Mouse (Mus musculus) megakaryocyte, adult 5-6 weeks (primary cell): Measurements from ENCODE around the gene Sstr5. TPM values are rescaled to one million over a fixed set of nuclear protein-coding genes. Genes with fewer than 3 reads are reported as not detected.
A peak's percentile ranks its signal among the peaks of the same experiment; 100 is the strongest.

Experiments used
- ATAC-seq: 2 replicates; pipeline ENCODE4 v1.8.0; 2016; ENCODE audit warnings: mild to moderate bottlenecking, inconsistent platforms; ENCODE audit not compliant: poor library complexity, severe bottlenecking
- total RNA-seq, 2 experiments: library from RNA; stranded (forward) in 1 of 2; stranded (reverse) in 1 of 2; fragments of 153-499, 151-499 nt in 1 of 2; fragments of 221-1000, 200-1000 nt in 1 of 2; gene quantifications; 2 replicates each; pipeline versions ENCODE4 v1.2.3 to v1.2.4; 2015 to 2017

Sstr5 gene
- total RNA-seq, 2 experiments from 2014 or later, result not detected

DNA sequence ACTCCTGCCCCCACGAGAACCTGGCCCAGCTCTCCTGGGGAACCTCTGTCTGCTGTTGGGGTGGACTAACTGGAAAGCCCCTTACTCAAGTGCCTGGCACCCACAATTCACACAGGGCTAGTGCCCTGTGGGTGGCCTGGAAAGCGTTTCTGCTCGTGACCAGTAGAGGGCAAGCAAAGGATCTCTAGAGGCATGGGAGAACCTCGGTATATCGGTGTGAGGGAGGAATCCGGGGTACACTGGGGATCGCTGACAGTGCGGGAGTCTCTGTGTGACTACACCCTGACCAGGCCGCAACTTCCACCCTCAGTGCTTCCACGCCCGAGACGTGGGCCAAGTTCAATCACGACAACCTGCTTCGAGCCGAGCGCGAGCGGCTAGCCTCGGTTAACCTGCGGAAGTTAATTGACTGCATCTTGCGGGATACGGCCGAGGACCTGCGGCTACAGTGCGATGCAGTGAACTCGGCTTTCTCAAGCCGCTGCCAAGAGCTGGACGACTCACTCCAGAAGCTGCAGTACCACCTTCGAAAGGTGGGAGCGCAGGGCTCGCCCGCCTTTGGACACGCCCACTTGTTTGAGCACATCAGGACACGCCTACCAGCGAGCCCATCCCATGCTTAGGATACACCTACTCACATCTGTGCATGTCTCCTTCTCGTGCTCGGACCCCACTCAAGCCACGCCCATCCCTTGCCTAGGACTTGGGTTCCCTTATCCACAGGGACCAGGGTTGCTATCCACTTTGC, 22.6 kb downstream of the Sstr5 start:
- peak; percentile 60 for ATAC-seq

DNA sequence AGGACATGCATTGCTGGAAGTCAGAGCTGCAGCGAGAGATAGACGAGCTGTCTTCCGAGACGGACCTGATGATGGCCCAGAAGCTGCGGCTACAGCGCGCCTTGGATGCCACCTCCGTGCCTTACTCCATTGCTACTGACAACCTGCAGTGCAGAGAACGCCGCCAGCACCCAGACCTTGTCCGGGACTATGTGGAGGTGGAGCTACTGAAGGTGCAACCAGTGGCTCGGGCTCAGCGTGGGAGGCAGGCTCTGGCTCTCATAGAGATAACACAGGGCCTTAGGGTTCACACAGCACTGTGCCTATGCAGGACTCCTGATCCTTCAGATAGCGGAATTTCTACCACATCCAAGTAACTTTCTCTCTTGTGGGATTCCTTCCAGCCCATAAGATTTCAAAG, 25.0 kb downstream of the Sstr5 start:
- ATAC-seq, result no peak

DNA sequence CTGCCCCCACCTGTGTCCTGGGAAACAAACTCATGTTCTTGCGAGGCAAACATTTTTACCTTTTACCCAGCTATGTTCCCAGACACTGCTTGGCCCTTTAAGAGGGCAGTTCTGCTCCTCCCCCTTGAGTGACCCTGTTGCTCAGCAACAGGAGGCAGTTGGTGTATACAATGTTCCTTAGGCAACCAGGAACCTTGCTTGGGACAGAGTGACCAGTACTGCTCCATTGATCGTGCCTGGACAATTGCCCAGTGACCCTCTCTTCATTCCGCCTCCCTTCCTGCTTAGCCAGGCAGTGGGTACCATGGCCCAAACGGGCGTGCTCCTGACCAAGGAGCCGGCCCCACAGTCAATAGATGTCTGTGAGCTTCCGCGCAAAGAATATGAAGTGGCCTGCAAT, 25.7 kb downstream of the Sstr5 start:
- no peak for ATAC-seq

DNA sequence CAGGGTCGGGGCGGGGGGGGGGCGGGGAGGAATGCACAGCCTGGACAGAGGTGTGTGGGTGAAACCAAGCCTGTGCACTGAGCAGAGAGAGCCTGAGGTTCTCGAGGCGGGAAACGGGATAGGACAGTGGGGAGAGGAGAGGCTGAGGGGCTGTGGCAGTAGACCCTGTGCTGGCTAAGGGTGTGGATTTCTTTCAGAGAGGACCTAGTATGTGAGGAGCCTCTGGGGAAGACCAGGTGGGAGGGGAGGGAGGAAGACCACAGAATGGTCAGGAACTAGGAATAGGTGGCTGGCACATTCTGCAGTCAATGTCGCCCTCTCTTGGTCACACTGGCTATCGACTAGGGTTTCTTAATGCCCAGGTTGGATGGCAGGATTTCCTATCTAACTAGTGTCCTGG, 27.3 kb downstream of the Sstr5 start:
- ATAC-seq, result no peak

DNA sequence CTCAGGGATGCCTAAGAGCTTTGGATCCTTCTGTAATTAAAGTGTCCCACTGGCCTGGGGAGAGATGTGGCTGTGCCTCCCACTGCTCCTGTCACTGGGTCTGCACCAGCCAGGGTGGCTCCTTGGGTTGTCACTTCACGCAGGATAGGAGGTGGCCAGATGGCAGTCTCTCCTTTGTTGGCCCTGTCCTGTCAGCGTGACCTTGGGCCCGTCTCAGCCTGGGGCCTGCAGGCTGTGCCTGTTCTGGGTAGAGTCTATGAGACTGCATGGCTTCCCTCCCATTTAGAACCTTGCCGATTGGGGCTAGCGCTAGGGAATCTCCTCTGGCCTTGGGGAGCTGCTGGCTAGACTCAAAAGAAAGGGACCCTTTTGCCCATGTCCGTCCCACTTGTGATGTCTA, 28.8 kb downstream of the Sstr5 start:
- ATAC-seq, result no peak

DNA sequence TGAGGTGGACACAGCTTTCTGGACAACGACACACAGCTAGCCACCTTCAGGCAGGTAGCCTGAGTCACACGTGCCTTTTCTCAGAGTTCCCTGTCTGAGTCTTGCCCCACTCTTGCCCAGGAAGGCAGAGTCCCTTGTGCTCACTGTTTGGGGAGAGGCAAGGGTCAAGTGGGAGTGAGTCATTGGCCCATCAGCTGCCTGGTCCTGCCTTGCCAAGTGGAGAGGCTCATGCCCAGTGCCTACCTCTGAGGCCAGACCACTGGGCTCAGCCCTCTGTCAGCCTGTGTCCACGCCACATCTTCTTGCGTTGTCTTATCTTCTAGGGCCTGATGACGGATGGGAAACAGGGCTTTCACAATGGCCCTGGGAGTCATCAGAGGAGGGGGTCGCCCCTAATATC, 29.3 kb downstream of the Sstr5 start:
- no peak for ATAC-seq

DNA sequence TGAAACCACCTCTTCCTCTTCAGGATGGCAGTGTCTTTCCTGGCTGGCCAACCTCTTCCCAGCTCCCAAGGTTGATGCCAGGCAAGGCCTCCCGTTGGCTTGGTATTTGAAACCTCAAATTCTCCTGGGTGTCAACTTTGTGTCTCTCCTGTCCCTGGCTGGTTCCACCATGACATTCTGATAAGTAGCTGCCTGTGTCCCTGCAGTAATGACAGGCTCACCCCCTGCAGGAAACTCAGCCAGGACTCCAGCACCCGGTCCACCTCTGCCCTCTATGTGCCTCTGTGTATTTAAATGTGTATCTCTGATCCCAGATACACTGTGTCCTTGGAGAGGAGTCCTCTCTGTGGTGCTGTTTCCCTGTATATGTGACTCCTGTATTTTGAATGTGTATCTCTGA, 30.8 kb downstream of the Sstr5 start:
- ATAC-seq, result no peak

DNA sequence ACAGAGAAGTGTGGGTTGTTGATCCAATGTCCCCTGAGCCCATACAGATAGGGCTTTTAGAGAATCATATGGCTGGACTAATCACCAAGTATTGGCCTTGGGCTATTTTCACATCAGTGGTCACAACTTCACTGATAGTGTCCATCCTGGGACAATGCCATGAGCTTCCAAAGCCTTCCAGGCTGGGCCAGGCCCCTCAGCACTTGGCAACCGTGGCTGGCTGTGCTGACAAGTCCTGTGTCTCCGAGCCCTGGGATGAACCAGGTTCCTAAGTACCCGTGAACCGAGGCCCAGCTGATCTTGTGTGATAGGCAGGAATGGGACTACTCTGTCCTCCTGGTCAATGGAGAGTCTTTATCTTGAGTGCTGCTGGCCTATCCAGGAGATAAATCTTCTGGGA, 33.0 kb downstream of the Sstr5 start:
- no peak for ATAC-seq

DNA sequence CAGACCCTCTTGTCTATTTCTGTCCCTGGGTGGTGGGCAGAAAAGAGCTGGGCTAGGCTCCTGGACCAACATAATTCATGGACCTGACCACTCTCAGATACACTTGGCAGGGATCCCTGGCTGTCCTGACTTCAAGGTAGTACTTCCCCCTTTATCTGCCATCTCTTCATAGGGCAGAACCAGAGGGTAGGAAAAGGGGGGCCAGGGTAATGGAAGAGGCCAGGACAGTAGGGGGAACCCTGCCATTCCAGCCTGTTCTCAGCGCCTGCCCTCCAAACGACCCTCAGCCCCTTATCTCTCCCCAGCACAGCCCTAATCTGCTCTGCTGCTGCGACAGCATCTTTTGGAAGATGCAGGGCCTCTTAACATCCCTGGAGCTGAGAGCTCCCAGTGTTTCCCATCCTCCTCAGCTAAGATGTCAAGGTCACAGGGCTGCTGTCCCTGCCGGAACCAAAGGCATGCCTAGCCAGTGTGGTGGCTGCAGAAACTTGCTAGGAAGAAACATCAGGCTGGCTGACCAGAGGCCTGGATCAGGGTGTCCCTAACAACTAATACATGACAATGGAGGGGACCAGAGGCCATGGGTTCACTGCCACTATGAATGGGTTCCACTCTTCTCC, 33.7 kb downstream of the Sstr5 start:
- no peak for ATAC-seq

DNA sequence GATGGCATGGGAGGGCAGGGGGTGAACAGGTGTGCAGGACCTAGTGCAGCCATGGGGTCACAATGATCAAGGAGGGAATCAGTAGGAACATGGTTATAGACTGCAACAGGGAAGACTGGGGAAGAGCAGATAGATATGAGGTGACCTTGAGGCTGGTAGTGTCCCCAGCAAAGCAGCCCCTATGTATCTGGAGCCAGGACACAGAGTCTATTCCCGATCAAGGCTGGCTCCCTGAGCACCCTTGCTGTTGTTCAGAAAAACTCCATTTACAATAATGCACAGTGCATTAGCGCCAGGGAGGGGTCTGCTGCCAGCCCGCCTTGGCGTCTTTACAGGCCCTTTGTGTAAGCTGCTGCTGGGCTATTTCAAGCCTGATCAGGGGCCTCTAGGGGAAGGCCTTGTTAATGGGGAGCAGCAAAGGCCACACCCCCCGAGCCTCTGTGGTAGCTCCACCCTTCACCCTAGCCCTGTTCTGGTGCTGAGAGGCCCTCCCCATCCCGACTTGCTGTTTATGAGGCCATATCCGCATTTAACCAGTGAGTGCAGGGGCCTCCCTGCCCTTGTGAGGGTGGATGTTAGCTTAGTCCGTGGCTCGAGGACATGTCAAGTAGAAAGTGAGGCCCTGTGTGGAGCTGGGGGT, 34.7 kb downstream of the Sstr5 start:
- no peak for ATAC-seq

DNA sequence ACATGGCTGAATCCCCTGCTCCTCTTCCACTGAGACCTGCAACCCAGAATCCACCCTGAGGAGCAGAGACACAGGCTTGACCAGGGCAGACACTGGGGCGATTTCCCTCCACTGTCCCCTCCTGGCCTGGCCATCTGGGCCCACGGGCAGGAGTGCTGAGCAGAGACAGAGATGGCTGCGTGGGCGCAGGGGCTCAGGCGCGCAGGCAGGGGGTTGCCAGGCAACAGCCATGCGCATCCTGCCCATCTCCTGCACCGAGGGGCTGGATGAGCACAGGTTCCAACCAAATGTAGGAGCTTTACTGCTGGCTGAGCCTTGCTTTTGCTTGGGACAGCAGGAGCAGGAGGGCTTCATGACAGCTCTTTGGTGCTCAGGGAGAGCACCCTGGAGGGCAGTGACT, 40.5 kb downstream of the Sstr5 start:
- no peak for ATAC-seq

DNA sequence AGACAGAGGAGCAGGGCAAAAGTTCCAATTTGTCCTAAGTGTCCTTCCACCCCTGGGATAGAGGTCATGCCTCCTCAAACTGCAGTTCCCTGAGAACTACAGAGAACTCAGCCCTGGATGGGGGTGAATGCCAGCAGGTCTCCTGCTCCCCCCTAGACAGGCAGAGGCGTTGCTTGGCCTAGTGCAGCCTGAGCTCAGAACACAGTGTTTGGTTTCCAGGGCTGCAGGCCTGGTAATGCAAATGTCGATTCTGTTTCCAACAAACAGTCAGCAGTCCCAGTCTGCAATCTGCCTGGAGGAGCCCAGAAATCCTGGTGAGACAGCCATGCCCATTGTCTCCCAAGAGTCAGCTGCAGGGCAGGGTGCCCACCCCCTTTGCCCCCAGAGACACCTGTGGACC, 42.8 kb downstream of the Sstr5 start, which contains the start of gene Tekt4:
Tekt4 (plus strand) TSS at position 344 of the 400 bp plus-strand sequence.
- no peak for ATAC-seq

DNA sequence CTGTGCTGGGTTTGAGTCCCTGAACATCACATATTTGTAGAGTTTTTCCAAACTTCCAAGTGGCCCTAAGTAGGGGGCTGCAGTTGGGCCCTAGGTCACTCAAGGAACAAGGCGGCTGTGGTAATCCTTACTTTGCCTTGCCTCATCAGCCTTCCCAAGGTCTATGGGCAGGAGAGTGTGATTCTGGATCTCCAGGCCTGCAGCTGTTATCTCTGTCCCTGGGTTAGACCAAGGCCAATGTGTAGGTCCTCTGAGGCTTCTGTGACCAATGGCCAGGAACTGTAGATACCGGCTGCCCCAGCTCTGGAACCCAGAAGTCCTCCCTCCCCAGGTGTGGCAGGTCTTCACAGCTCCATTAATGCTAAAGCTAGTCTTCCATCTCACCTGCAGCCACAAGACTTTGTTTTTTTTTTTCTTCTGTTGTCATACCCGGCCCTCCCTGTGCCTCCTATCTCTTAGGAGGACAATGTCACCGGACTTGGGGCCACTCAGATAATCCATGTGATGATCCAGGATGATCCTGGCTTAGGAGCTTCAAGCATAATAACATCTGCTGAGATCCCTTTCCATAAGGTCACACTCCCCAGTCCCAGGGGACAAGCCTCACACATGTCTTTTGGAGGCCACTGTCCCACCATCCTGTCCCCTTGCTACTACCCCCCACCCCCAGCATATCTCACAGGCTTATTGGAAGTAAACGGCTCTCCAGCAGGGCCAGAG, 44.7 kb downstream of the Sstr5 start:
- no peak for ATAC-seq

DNA sequence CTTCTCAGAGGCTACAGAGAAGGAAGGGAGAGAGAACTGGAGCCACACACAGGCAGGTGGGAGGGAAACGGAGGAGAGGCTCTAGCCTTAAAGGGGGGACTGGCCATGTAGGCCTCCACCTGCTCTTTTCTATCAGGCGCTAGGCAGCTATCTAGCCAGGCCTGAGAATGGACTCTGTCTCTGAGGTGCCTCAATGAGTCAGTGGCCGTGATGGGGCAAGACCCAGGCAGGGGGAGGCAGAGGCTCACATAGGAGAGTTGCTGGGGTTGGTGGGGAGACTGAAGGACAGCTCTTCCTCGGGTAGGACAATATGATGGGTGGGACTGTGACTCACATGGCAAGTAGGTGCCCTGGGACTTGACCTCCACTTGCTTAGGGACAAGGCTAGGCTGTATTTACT, 46.8 kb downstream of the Sstr5 start:
- ATAC-seq, result no peak

DNA sequence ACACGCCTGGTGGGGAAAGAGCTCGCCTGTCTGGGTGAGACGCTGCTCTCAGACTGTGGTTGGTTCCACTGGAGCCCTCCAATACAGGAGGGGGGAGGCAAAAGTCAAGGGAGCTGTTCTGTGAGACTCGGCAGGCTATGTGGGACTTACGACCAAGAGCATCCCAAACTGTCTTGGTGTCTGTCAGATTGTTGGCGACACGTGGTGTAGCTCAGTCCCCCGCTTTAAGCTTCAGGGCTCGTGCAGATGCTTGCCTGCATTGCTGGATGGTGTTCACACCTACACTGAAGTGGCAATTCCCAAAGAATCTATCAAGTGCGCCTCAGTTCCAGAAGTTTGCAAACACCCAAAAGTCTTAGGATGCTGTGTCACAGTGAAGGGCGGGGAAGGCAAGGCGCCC, 49.2 kb downstream of the Sstr5 start:
- ATAC-seq, result no peak

DNA sequence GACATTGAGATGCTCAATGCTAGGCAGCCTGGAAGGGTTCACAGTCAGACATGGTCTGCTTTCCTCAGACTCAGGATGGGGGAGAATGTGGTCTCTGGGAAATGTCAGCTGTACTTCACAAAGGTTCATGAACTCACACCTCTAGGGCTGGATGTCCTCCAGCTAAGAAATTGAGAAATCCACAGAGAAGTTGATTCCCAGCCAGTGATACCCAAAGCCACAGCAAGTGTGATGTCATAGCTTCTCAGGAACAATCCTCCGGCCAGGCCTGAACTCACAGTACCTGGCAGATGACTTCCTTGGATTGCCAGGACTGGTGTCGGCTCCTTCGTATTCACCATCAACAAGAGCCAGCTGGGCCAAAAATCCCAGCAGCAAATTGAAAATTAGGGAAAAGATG, 51.2 kb downstream of the Sstr5 start:
- ATAC-seq, result no peak

DNA sequence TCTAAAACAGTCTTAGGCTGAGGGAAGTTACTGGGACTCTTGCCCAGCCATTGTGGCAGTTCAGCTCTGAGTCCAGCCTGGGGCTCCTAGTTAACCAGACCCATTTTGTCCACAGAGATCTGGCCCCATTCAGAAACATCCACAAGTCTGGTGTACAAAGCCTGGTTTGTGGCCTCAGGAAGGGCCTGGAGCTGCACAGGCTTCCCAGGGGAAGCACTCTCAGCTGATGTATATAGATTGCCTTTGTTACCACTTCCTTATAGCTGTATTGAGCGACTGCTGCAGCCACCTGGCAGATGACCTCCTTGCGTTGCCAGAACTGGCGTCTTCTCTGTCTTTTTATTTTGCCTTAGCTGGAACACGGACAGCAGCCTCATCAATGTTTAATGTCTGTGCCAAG, 52.0 kb downstream of the Sstr5 start:
- no peak for ATAC-seq

DNA sequence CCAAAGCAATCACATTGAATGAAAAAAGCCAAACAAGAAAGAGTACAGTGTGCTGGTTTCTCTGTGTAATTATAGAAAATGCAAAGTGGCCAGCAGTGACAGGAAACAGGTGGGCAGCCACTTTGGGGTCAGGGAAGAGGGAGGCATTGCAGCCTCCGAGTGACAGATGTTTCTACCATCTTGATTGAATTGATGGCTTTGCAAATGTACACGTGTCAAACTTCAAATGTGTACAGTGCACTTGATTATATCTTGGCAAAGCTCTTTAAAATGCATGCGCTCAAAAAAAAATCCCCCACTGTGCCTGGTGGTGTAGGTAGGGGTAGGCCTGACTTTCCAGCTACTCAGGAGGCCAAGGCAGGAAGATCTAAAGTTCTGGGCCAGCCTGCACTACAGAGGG, 54.2 kb downstream of the Sstr5 start:
- no peak for ATAC-seq

DNA sequence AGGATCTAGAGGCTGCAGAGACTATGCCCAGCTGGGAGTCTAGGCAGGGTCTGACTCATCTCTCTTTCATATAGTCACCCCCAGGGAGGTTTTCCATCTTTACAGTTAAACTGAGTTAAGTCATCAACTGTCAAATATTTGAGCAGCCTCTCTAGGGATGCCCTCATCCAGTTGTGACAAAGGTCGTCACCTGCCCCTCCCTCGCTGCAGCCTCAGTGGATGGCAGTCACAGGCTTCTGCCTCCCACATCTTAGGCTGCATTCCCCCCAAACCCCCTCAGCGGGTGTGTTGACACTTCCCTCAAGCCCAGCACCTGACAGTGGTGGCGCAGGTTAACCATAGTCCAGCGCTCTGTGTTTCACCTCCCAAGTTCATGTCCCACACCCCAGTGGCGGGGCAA, 55.7 kb downstream of the Sstr5 start:
- ATAC-seq, result no peak
